Mouse (Mus musculus) c-Kit-negative CD71-positive TER-119-positive erythroid progenitor cells, embryonic 14.5 days (primary cell): ENCODE measurements around the gene Asb10.

ENCODE experiments used
- DNase-seq: peaks from one replicate; pipeline ENCODE4 v3.0.0-alpha.2; 2013; ENCODE audit warnings: low read depth, low spot score

Gene Asb10

GRCm38 (mm10) chr5:24492546-24493285 lies 48.1 kb downstream of the Asb10 start:
- no peak for DNase-seq

- DNase-seq, result no peak
Observed at GRCm38 (mm10) chr5:24490413-24490920, 50.3 kb downstream of the Asb10 start.

- no peak for DNase-seq
Observed at GRCm38 (mm10) chr5:24486738-24487137, 54.0 kb downstream of the Asb10 start.

- DNase-seq, result peak; percentile 63
Observed at GRCm38 (mm10) chr5:24486097-24486496, 54.7 kb downstream of the Asb10 start.

- DNase-seq, result no peak
Observed at GRCm38 (mm10) chr5:24484963-24485362, 55.8 kb downstream of the Asb10 start.

GRCm38 (mm10) chr5:24483326-24483725 lies 57.5 kb downstream of the Asb10 start:
- DNase-seq, result no peak
